Mouse (Mus musculus) 3T3-L1 (cell line): Measurements from ENCODE around the gene Rpe65.

Experiments used
- DNase-seq: peaks from one replicate; pipeline ENCODE4 v3.0.0-alpha.2; 2015; ENCODE audit warnings: low read depth, low spot score

Gene Rpe65

DNA sequence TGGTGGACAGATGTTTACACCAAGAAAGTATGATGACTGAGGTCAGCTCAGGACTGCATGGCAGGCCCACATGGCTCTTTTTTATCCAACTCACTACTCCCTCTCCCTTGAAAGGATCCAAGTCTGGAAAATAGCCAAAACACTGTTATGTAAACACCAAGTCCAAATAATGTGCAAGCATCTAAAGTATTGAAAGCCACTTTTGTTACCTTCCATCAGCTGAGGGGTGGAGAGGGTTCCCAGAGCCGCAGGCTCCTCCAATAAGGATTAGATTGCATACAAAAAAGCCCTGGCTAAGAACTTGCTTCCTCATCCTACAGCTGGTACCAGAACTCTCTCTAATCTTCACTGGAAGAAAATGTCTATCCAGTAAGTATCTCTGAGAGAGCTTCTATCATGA is at the start of gene Rpe65:
TSS of gene Rpe65 (plus strand) at position 301 of the 400 bp plus-strand sequence.
- no peak for DNase-seq

DNA sequence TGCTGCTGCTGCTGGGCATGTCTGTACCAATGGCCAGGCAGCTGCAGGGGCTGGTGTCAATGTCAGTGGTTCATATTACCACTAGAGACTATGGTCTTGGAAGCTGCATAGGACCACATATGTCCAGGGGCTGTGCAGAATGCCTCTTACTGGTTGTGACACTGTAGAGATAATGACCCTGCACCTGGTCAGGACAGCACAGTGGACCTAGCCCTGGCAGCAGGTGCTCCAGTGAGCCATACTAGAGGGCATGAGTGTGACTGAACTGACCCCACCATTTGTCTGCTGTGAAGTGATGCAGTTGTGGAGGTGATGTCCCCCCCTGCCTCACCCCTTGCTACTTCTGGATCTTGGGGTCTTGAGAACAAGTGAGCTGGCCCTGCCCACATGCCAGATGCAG is 48.8 kb upstream of the Rpe65 start:
- DNase-seq = no peak

DNA sequence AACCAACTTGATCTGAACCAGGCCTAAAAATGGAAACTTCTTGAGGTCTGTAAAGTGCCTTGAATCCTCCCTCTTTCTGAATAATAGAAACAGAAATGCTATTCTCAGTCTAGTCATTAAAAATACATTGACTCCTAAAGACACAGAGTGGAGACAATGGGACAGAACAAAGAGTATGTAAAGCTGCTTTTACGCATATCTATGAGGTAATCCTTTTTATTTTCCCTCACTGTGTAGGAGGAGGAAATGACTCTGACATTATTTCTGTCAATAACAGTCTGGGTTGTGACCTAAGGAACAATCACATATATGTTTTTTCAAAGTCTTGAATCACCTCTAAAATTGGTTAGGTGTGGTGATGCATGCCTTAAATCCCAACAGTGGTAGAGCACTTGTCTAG is 16.0 kb downstream of the Rpe65 start:
- no peak for DNase-seq

DNA sequence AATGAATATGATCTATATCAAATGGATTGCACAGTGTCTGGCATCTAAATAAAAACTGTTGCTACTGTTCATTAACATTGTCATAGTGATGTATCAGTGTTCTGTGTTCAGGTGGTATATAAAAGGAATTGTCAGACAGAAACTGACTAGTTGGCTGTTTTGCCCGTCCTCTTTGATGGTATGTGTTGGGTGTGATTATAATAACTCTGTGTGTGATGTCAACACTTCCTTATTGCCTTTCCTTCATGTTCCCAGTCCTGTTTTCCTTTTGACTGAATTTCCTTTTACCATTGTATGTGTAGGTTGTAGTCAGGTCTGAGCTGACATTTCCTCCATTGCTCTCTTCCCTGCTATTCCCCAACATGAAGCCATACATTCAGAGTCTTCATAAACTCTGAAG is 22.1 kb downstream of the Rpe65 start:
- DNase-seq = no peak

DNA sequence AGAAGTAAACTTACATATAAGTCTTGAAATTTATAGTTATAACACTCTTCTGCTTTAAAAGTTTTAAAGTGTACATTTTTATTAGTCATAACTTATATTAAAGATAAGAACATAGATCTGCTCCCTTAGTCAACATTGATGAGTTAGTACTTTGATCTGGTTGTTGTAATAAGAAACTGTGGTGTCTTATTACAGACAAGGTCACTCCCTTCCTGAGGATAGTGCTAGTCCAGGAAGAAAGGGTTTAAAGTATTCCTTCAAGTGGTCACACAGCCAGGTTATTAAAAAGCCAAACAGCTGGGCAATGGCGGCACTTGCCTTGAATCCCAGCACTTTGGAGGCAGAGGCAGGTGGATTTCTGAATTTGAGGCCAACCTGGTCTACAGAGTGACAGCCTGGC is 25.0 kb downstream of the Rpe65 start:
- DNase-seq = no peak

DNA sequence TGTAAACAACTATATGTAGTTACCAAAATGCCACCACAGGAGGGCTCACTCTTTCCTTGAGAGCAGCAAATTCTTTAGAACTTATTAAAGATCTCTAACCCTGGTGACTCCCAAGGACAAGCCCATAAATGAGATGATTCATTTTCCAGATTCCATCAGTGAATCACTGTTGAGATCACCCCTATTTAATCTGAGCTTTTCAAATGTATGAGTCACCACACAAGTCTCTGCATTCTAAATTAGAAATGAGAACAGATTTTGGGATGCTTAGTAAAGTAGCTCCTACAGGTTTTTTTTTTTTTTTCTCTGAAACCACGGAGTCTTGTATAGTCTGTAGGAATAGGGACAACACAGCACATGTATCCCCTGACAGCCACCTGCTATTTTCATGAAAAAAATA is 61.8 kb downstream of the Rpe65 start:
- peak; percentile 91 for DNase-seq

DNA sequence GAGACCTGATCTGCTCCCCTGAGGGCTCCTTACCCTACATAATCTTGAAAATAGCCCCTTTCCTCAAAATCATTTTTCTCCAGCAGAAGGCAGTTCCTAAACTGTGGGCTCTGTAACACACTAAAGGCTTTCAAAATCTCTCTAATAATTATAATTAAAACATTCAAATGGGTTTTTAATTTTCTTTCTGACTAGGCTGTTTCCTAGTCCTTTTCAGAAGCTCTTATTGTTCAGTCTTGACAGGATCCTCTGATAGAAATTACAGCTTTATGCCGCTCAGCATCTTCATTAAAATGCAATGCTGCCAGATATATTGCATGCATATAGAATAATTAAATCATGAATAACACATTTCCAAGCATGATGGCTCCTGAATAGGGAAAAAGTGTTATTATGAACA is 64.4 kb downstream of the Rpe65 start:
- no peak for DNase-seq
